Mouse (Mus musculus): Measurements from ENCODE around the gene Six2.
A peak's percentile ranks its signal among the peaks of the same experiment; 100 is the strongest.
"Not testable (repeated sequence)": the region's sequence is repeated elsewhere in the genome, so short reads cannot be mapped to it uniquely, and the experiment has no call there.

Six2 gene

DNA sequence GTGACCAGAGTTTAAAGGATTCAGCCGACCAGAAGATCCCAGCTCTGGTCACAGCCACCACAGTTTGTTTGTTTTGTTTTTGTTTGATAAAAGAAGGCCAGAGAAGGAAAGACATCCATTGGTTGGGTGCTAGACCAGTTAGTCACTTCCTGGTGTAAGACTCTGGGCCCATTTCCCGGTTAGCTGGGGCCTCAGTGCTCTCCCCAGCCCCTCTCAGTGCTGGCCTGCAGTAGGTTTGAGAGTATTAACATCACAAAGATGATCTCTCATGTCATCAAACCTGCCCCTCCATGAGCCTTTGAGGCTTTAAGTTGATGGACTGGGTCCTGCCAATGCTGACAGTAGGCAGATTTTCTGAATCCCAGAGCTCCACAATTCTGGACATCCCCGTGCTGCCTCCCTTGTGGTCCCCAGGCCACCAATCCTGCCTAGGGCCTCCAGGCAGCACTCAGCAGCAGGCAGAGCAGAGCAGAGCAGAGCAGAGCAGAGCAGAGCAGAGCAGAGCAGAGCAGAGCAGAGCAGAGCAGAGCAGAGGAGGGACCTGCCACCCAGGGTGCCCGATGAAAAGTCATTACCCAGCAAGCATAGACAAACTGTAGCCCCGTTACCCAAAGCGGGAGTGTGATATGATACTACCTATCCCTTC, 2.4 kb upstream of the Six2 start:
- no peak for DNase-seq (ENCODE audit: low spot score in 2 of 2)

DNA sequence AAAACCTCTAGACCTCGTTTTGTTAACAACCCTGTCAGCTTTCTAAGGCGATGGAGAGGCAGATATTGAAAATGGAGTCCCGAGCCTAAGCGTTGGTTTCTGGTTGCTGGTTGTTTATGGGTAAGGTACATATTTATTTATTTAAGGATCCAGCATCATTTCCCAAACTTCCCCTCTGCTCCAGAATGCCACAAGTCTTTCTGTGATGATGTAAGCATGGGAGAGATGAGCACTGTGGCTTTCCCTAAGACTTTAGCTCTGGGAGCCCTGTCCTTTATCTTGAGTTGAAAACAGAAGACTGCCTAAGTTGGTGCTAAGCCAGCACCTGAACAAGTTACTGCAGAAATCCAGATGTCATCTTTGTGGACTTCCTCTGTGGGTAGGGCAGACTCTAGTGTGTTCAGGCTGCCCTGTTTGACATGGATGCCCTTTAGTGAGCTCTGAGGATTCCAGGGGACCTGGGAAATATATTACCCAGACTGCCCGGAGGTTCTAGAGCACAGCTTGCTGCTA, 1.8 kb upstream of the Six2 start:
- no peak for DNase-seq (ENCODE audit: low spot score in 2 of 2)

DNA sequence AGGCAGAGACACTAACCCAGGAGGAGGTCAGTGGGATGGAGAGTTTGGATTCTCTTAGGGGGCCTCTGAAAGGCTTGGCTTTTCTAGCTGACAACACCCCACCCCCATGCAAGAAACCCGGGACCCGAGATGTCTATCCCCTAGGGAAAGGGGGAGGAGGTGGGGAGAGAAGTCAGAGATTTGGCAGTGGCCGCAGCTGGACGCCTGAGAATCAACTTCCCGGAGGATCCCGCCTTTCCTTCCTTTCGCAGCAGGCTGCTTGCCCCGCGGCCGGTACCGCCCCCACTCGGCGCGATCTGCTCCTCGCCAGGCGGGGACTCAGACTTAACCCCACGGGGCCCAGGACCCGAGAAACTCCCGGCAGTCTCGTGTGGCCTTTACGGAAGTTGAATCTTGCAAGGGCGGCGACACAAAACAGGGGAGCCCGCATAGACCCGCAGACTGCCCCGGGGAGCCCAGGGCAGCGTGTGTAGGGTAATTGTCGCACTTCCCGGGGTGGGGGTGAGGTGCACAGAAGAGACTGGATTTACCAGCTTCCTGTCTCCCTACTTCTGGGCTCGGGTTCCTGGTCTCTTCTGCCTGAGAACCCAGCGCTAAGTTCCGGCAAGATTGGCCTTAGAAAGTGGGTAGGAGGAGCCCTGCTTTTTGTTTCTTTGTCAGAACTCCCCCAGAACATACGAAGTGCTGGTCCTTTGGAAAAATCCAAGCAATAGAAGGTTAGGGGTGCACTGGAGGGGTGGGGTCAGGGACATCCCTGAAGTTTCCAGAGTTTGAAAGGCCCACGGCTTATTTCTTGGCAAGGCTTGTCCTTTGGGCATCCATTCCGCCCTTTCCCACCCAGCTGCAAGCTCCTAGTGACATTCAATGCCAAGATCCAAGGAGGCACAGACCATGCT, 1.1 kb upstream of the Six2 start:
- no peak for DNase-seq (ENCODE audit: low spot score in 2 of 2)

DNA sequence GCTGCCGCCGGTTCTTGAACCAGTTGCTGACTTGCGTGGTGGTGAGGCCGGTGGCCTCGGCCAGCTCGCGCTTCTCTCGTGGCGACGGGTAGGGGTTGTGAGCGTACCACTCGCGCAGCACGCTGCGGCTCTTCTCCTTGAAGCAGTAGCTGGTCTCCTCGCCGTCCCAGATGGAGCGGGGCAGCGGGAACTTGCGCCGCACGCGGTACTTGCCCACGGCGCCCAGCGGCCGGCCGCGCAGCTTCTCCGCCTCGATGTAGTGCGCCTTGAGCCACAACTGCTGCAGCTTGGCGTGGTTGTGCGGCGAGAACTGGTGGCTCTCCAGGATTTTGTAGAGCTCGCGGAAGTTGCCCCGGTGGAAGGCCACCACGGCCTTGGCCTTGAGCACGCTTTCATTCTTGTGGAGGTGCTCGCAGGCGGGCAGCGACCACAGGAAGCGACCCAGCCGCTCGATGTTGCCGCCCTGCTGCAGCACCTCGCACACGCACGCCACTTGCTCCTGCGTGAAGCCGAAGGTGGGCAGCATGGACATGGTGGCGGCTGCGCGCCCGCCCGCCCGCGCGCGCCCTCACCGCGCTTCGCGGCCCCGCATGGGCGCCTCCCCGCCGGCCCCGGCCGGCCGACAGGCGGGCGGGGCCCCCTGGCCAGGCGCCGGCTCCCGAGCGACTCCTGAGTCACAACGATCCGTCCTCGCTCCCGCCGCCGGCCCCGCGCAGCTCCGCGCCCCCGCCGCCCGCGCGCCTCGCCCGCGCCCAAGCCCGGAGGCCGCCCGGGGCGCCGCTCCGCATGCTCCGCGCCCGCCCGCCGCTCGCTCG, 446 bp downstream of the Six2 start:
- no peak for DNase-seq (ENCODE audit: low spot score in 2 of 2)

DNA sequence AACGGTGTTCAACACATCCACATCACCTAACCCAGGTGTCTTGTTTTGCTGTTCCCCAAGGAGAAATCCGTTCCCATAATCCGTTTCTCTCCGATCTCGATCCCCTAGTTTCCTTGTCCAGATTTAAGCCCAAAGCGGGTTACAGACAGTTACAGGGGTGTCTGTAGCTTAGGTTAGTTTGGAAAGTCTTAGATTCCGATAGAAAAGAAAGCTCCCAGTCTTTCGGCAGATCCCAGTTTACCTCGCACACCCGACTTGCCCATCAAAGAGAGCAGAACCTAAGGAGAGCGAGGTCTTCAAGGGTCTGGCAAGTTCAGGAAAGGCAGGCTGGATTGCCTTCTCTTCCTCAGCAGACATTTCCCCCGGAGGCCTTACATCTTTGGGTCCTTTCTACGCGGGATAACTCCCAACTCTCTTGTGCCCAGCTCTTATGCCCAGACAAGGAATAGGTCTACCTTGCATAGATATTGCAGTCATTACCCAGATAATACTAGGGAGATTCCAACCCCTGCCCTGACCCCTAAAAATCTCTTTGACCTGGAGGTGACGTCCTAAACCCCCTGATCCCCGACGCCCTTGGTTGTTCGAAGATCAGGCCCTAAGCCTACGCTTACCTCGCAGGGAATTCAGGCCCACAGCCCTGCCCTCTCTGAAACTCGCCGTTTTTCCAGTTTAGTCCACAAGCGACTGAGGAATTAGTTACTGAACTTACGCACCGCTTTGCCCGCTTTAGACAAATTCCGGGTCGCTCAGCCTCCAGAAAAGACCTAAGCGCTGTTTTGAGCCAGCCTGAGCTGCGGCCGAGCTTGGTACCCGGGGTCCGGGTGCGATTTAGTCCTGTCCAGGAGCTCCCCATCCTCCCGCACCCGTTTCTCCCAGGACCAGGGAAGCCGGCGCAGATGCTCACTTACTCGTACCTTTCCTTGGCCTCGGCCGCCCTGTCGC, 1.3 kb downstream of the Six2 start:
- DNase-seq (ENCODE audit: low spot score in 2 of 2): no peak

DNA sequence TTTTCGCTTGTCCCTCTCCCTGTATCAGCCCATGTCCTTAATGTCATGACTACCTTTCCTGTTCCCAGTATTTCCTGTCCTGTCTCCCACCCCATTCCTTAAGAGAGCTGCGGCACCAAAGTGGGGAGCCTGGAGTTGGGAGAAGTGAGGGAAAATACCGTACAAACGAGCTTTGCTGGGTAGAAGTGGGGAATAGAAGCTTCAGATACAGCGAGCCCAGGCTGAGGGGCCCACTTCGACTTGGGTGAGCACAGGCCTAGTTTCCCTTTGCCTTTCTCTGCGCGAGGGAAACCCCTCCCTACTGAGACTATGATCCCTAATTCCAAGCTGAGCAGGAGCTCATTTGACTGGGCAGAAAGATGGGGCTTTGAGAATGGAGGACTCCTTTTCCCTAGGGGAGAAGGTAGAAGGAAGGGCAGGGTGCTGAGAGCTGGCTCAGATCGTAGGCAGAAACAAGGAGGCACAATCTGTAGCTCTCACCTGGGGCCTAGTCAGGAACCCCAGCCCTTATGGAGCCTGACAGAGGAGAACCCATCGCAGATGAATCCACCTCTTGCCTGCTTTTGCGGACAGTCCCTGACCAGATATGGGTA, 2.3 kb downstream of the Six2 start:
- DNase-seq (ENCODE audit: low spot score in 2 of 2): no peak

DNA sequence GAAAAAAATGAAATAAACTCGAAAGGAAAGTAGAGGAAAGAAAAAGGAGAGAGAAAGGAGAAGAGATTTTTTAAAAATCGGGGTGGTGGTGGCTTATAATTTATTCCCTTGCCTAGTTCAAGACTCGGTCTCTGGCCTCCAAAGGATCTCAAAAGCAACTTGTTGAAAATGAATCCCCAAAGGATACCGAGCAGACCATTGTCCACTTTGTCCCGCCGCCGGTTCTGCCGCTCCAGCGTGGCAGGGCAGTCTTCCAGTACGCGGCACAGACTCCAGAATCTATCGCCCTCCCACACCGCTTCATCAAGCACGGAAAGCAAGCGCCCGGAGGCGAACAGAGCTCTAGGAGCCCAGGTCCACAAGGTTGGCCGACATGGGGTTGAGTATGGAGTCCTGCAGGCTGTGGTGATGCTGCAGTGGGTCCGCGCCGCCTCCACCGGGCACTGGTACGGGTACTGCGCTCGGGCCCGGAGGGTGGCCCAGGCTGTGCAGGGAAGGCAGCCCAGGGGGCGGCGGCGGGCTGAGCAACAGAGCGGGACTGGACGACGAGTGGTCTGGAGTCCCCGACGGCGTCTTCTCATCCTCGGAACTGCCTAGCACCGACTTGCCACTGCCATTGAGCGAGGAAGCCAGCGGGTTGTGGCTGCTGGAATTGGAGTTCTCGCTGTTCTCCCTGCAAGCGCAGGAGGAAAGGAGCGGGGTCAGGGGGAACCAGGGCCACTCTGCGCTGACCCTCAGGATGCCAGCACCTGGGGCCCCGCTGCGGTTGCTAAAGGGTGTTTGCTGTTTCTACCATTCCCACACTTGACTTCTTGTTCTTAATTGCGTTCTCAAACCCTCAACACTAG, 3.0 kb downstream of the Six2 start:
- DNase-seq (ENCODE audit: low spot score in 2 of 2): no peak

DNA sequence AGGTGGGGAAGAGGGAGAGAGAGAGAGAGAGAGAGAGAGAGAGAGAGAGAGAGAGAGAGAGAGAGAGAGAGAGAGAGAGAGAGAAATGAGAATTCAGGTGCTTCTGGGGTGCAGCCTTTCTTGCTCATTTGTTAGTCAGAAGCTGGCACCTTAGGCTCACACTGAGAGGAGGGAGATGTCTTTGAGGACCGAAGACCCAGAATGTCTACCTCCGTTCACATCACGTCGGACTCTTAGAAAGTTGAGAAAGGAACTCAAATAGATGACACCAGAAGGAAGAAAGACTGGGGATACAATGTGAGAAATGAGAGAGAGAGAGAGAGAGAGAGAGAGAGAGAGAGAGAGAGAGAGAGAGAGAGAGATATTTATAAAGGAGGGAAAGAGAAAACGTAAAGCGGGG, 3.6 kb downstream of the Six2 start:
- not testable (repeated sequence) for DNase-seq (ENCODE audit: low spot score in 2 of 2)

DNA sequence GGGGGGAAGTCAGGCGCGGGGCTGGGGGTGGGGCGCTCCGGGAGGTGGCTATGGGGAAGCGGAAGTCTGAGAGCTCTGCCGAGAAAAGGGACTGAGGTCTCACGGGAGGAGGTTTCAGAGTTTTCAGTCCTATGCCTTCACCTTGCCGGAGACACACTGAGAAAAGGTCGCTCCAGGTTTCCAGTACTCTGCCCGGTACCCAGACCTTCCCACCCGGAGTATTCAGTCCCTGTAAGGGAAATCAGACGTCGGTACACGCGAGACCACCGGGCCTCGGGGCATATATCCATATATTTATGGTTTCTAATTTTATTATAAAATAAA, 4.1 kb downstream of the Six2 start:
- no peak for DNase-seq (ENCODE audit: low spot score in 2 of 2)

DNA sequence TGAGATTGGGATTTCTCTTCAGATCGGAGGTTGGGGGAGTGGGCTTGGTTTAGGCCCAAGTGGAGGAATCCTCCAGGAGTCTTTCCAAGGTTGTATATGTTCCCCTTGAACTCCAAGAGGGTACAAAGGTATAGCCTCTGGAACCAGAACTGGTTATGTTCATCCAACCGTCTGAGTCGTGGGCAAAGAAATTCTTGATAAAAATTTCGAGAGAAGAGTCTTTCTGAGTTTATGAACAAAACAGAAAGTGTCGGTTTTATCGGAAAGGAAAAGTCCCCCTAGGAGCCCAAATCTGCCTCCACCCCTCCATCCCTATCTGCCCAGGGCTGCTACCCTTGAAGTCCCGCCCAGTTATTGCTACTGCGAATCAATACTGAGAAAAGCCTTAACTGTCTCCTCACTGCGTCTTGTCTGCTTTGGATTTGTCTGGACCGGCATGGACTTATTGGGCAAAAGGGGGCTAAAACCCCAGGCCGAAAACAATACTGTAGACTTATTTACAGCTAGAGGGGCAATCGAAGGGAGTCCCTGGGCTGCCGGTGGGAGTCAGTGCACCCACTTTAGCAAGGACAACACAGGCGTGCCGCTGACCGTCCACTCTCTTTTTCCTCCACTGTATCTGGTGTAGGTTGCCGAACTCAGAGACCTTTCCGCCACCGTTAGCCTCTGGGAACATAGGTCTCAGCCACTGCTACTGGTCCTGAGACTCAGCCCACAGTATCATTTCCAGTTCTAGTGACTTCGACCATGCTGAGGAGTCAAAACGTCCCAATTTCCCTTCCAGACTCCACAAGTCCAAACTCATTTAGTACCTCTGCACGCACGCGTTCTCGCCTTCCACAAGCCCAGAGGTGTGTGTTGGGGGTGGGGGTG, 4.7 kb downstream of the Six2 start:
- no peak for DNase-seq (ENCODE audit: low spot score in 2 of 2)

DNA sequence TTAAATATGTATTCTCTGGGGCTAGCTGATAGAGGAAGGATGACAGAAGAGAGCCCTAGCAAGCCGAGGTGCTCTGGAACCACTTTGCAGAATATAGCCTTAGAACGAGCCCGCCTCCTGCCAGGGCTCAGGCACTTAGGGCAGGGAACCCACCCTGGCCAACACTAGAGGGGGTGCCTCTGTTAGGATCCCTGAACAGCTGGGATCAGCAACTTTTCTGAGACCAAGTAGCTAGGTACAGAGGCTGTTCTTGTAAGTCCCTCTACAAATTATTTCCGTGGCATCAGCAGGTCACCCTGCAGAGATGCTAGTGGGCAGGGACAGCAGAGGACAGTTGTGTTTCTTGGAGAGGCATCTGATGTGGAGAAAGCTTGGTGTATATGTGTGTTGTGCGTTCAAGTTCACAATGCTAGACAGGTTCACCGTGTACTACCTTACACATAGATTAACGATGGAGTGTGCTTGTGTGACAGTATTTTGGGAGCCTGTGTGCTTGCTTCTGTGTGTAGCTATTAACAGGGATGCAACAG, 5.8 kb downstream of the Six2 start:
- no peak for DNase-seq (ENCODE audit: low spot score in 2 of 2)

DNA sequence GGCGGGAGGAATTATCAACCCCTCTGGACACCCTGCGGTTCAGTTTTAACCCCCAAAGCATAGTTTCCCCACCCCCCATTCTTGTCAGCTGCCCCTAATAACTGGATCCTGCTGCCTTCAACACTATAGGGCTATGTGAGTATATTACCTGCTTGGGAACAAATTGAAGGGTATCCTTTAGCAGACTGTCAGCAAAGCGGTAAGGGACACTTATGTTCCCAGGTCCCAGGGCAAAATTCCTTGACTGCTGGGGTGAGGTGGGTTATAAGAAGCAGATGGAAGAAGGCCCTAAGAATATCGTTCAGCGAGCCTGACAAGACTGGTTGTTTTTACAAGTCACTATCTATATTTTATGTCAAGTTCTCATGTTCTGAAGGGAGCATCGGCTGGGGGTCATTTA, 6.3 kb downstream of the Six2 start:
- DNase-seq (ENCODE audit: low spot score in 2 of 2): no peak

DNA sequence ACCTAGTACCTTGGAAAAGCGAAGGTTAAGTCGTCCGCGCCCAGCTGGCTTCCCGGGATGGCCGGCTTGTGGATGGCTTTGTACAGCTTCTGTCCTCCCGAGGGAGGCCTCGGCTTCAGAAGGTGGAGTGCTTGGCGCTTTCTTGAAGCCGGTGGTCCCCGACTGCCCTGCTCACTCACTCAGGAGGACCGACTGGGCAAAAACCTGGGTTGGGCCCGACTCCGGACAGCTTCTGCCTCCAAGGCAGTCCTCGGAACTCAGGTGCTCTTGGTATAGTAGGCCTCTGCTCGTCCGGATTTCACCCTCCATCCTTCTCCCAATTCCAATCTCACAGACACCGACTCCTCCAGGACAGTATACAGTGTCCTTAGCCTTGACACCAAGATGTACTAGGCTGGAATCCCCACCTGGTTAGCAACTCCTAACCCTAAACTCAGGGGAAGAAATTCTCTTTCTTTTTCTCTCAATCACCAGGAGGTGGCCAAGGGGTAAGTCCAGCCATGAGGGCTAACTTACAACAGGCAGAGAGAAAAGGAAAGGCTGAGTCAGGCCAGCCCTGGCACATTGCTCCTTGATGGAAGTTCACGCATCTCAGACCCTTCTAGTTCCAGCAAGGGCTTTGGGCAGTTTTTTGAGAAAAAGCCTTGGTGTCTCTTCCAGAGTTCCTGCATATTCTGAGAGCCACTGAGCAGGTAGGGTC, 7.1 kb downstream of the Six2 start:
- no peak for DNase-seq (ENCODE audit: low spot score in 2 of 2)

DNA sequence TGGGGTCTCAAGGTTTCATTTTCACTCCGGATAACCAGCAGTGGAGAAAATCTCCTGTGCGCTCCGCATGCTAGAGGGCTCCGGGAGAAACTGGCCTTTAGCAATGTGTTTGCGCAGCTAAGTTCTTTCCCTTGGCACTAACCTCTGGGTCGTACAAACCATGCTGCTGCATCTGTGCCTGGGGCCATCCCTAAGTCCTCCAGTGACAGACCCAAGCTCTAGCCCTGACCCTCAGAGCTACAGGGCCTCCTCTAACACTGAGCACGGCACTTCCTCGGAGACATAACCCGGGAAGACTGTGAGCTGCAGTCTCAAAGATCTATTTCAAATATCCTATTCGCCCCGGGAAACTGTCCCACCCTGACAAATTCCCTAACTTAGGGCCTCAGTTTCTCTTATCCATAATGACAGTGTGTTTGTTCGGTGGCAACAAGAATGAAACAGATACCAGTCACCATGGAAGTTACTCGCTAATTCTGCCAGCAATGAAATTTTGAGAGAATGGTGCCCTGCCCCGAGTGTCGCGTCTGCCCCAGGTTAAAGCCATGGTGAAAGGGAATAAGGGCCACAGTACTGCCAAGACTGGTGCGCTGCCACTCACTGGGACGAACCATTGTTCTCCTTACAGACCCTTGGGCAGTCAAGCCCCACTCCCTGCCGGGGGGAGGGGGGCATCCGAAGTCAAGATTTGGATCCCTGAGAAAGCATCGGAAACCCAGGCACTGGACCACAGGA, 7.8 kb downstream of the Six2 start:
- DNase-seq (ENCODE audit: low spot score in 2 of 2): no peak

DNA sequence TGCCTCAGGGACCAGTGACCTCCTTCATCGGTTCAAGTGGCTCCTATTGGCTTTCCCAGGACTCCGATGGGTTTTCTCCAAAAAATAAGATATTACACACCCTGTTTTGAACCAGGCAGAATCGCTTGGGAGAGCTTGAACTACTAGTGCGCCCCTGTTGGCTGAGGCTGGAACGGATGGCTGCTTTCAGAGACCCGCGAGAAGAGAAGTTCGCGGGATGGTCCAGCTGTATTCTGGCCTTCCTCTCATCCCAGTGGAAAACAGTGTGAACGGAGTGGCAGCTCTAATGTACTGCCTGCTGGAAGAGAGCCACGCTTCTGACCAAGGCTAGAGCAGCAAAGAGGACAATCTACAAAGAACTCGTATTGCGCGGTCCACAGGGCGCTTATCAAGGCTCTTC, 8.4 kb downstream of the Six2 start:
- DNase-seq (ENCODE audit: low spot score in 2 of 2): no peak

DNA sequence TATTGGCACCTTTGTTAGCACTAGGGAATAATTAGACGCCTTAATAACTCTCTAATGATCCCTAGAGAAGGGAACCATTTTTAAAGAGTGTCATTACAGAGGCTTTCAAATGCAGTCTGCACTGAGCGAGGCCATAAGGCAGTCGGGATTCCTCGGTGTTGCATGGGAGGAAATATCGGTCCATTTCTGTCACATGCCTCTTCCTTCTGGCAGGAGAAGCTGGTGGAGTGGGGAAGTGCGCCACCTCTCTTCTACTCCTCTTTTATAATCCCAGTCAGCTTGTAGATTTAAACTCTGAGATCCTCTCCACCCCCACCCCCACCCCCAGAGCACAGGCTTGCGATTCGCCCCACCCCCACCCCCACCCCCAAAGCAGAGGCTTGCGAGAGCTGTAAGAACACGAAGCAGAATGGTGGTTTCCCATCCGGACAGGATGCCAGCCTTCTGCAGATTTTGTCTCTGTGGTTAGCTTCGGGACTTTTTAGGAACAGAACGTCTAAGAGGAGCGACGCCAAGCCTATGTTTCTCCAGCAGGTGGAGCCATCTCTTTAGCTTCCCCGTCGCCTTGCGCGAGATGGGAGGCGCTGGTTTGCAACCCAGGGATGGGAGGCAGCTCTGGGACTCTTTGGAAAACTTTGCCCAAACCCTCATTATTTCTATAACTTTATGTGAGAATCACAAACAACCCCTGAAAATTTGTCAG, 23.3 kb downstream of the Six2 start:
- peak in 1 of 2 experiments; percentile 50 for DNase-seq (ENCODE audit: low spot score in 2 of 2)

DNA sequence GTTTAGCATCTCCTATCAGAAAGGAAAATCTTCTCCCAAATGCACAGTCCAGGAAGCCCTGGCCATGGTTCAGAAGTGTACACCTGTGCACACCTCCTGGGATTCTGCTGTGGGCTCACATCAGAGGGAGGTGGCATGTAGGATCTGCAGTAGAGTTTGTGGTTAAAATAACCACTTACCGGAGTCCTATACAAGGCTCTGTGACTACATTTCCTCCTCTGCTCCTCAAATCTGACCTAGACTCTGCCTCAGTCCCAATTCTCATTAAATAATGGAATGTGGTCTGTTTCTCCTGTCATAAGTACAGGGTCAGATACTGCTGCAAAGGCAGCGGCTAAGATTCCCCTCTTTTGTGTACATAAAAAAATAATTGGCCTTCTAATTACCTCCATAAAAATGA, 23.9 kb downstream of the Six2 start:
- DNase-seq (ENCODE audit: low spot score in 2 of 2): no peak
